Mouse (Mus musculus) bone marrow macrophage, adult 2 months (primary cell): ENCODE data around the gene Nr1h3.

ENCODE experiments used
- CTCF ChIP-seq: IDR thresholded peaks from 2 replicates; pipeline ENCODE4 v1.5.1; 2012; ENCODE audit warnings: low read depth, mild to moderate bottlenecking, low read length, moderate library complexity
- POLR2A ChIP-seq: IDR thresholded peaks from 2 replicates; pipeline ENCODE4 v1.6.1; 2012; ENCODE audit warnings: mild to moderate bottlenecking, low read depth, low read length, borderline replicate concordance

- TF ChIP-seq CTCF: no peak
- TF ChIP-seq POLR2A: no peak
These were observed 59.2 kb downstream of the Nr1h3 start for GRCm38 (mm10) chr2:91143401-91143800.
